Mouse (Mus musculus): Measurements from ENCODE around the gene Fubp1. TPM values are rescaled to one million over a fixed set of nuclear protein-coding genes. Genes with fewer than 3 reads are reported as not detected.
A peak's percentile ranks its signal among the peaks of the same experiment; 100 is the strongest.
"Not testable (repeated sequence)": the region's sequence is repeated elsewhere in the genome, so short reads cannot be mapped to it uniquely, and the experiment has no call there.

Gene Fubp1
- total and polyA plus RNA-seq, 3 experiments, result 214 to 333 (median 224) TPM

- peak; percentile 97 for TF ChIP-seq TBP (conservative IDR thresholded peaks at IDR 0.05; ENCODE audit: low read depth, low read length)
- TF ChIP-seq MXI1 (IDR thresholded peaks at IDR 0.05; ENCODE audit: low read depth, low read length), result 0 out of 2 replicates have a peak, but pooled peaks have one; percentile 27
- 0 out of 2 replicates have a peak, but pooled peaks have one; percentile 15 for TF ChIP-seq NRF1 (IDR thresholded peaks at IDR 0.05; ENCODE audit: low read depth, low read length)
- TF ChIP-seq MAFK (IDR thresholded peaks at IDR 0.05; ENCODE audit: insufficient replicate concordance, low read length), result no peak
- TF ChIP-seq USF2 (conservative IDR thresholded peaks at IDR 0.05; ENCODE audit: low read depth, low read length), result no peak
- TF ChIP-seq MAX (IDR thresholded peaks at IDR 0.05; ENCODE audit: low read length), result peak; percentile 48; the same call in 1 of the 2 replicates
- TF ChIP-seq POLR2AphosphoS2 (IDR thresholded peaks at IDR 0.05; ENCODE audit: low read depth, low read length), result peak; percentile 87; the same call in 1 of the 2 replicates
- TF ChIP-seq NELFE (IDR thresholded peaks at IDR 0.05; ENCODE audit: low read depth, low read length), result peak; percentile 97
- no peak for TF ChIP-seq USF1 (IDR thresholded peaks at IDR 0.05; ENCODE audit: low read depth, low read length)
- TF ChIP-seq RCOR1 (conservative IDR thresholded peaks at IDR 0.05; ENCODE audit: low read depth, low read length), result peak; percentile 67; the same call in 1 of the 2 replicates
- no peak for TF ChIP-seq SMC3 (IDR thresholded peaks at IDR 0.05; ENCODE audit: low read depth, low read length)
- peak; percentile 23; the same call in 1 of the 2 replicates for TF ChIP-seq EP300 (IDR thresholded peaks at IDR 0.05; ENCODE audit: low read length)
- 0 out of 2 replicates have a peak, but pooled peaks have one; percentile 6 for TF ChIP-seq ZNF384 (IDR thresholded peaks at IDR 0.05; ENCODE audit: low read depth, low read length)
Measured at GRCm38 (mm10) chr3:152193635-152194097, 16.6 kb upstream of the Fubp1 start (continued).

DNA sequence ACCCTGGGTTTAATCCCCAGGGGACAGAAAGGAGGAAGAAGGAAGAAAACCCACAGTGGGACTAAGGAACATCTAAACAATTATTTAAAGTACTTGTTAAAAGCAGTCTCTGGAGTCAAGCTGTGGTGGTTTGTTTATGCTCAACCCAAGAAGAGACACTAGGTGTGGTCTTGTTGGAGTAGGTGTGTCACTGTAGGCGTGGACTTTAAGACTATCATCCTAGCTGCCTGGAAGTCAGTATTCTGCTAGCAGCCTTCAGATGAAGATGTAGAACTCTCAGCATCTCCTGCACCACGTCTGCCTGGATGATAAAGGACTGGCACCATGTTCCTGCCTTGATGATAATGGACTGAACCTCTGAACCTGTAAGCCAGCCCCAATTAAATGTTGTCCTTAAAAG is 13.0 kb upstream of the Fubp1 start:
- H3K79me2 ChIP-seq (replicated peaks; ENCODE audit: control insufficient read depth, extremely low read depth, insufficient read depth, poor library complexity, severe bottlenecking); dilution Hi-C loops (cut with MboI; ENCODE audit: extremely low pct_ligation_motif_present, extremely low pct_unique_long_range_greater_than_20kb, low sequenced_read_pairs); H3K36me3 ChIP-seq (replicated peaks in 1 of 2; ENCODE audit: control insufficient read depth in 1 of 2, insufficient read depth in 1 of 2, low read length in 1 of 2); in situ Hi-C loops (cut with MboI; ENCODE audit: low pct_ligation_motif_present, low pct_unique_long_range_greater_than_20kb, low sequenced_read_pairs); H3K9me3 ChIP-seq (replicated peaks; ENCODE audit: low read length); H3K4me3 ChIP-seq (replicated peaks in 1 of 3; ENCODE audit: low read depth in 2 of 3, low read length in 2 of 3, poor library complexity in 1 of 3); H3K27me3 ChIP-seq (replicated peaks); H3K9ac ChIP-seq (ENCODE audit: insufficient read depth, low read depth); H3K27ac ChIP-seq (ENCODE audit: insufficient read depth, low read depth): not testable (repeated sequence)
- peaks cover 5 to 18% of the 10 kb centered on the region in 2 experiments for H3K4me1 ChIP-seq (ENCODE audit: control insufficient read depth in 1 of 2, insufficient read depth in 2 of 2)
- peak overlapping the region; percentile 13; the same call in 1 of the 2 replicates for H3K4me2 ChIP-seq (ENCODE audit: insufficient read depth, low read depth, poor library complexity, severe bottlenecking)
- DNase-seq (ENCODE audit: extremely low read depth), result peak; percentile 47

DNA sequence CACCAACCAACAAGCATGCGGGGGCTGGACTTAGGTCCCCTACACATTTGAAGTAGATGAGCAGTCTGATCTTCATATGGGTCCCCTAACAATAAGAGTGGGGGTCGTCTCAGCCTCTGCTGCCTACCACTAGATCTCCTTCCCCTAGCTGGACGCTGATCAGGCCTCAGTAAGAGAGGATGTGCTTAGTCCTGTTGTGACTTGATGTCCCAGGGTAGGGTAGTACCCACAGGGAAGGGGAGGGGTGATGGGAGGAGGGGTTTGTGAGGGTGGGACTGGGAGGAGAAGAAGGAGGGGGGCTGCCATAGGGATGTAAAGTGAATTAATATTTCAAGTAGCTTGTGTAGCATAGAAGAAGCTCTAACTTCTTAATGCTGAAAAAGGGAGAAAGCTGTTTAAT is 11.1 kb upstream of the Fubp1 start:
- peaks cover 2% of the 10 kb centered on the region for H3K27me3 ChIP-seq (replicated peaks)
- H3K4me2 ChIP-seq (ENCODE audit: insufficient read depth, low read depth, poor library complexity, severe bottlenecking), result no peak overlapping the region
- H3K9ac ChIP-seq (ENCODE audit: insufficient read depth, low read depth), result no peak overlapping the region
- no peaks in the 10 kb centered on the region for H3K9me3 ChIP-seq (replicated peaks; ENCODE audit: low read length)
- H3K79me2 ChIP-seq (replicated peaks; ENCODE audit: control insufficient read depth, extremely low read depth, insufficient read depth, poor library complexity, severe bottlenecking), result no peaks in the 10 kb centered on the region
- no peaks in the 10 kb centered on the region for H3K36me3 ChIP-seq (replicated peaks in 1 of 2; ENCODE audit: control insufficient read depth in 1 of 2, insufficient read depth in 1 of 2, low read length in 1 of 2)
- in situ Hi-C loops (cut with MboI; ENCODE audit: low pct_ligation_motif_present, low pct_unique_long_range_greater_than_20kb, low sequenced_read_pairs) (no loop called here), dilution Hi-C loops (cut with MboI; ENCODE audit: extremely low pct_ligation_motif_present, extremely low pct_unique_long_range_greater_than_20kb, low sequenced_read_pairs) (no loop called here)
- H3K27ac ChIP-seq (ENCODE audit: insufficient read depth, low read depth), result no peak overlapping the region
- DNase-seq (ENCODE audit: extremely low read depth), result no peak
- TF ChIP-seq CHD2 (IDR thresholded peaks at IDR 0.05; ENCODE audit: low read length), result no peak
- TF ChIP-seq HCFC1 (IDR thresholded peaks at IDR 0.05; ENCODE audit: low read depth, low read length), result no peak
- TF ChIP-seq ZMIZ1 (IDR thresholded peaks at IDR 0.05; ENCODE audit: low read depth, low read length), result no peak
- TF ChIP-seq ETS1 (conservative IDR thresholded peaks at IDR 0.05; ENCODE audit: low read depth, low read length), result no peak
- TF ChIP-seq PAX5 (IDR thresholded peaks at IDR 0.05; ENCODE audit: low read length), result no peak
- no peak for TF ChIP-seq TBP (conservative IDR thresholded peaks at IDR 0.05; ENCODE audit: low read depth, low read length)
- no peak for TF ChIP-seq BHLHE40 (IDR thresholded peaks at IDR 0.05; ENCODE audit: low read depth, low read length)
- no peak for TF ChIP-seq JUN (IDR thresholded peaks at IDR 0.05; ENCODE audit: insufficient read depth, low read depth, low read length)
- TF ChIP-seq RAD21 (IDR thresholded peaks at IDR 0.05; ENCODE audit: low read depth, low read length), result no peak
- peaks cover 5 to 14% of the 10 kb centered on the region in 2 experiments for H3K4me1 ChIP-seq (ENCODE audit: control insufficient read depth in 1 of 2, insufficient read depth in 2 of 2)
- no peak overlapping the region for H3K4me3 ChIP-seq (replicated peaks in 1 of 3; ENCODE audit: low read depth in 2 of 3, low read length in 2 of 3, poor library complexity in 1 of 3)

Measured in CH12.LX (cell line).